Mouse (Mus musculus): ENCODE results near the gene Stk25.

DNA sequence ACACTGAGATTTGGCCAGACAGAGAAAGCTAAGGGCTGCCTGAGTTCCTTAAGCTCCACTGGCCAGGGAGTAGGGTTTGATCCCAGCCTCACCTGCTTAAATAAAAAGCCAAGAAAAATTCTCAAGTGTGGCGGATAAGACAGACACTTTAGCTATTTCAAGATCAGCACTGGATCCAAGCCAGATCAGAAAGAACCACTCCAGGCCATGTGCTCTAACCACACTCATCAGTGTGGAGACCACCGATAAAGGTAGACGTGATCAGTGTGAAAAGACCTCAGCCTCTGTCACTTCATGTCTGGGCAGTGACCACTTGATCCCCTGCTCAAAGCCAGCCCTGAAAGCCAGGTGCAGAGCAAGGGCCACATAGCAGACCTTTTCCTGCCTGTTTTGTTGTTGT is 25.7 kb downstream of the Stk25 start:
- TF ChIP-seq CTCF (conservative IDR thresholded peaks at IDR 0.05; ENCODE audit: low read length) (no peak), NANOG (IDR thresholded peaks at IDR 0.05; ENCODE audit: borderline replicate concordance, low read length) (no peak), POU5F1 (IDR thresholded peaks at IDR 0.05; ENCODE audit: borderline replicate concordance, low read length) (no peak)
